Mouse (Mus musculus): ENCODE results near the gene 4930438A08Rik.

DNA sequence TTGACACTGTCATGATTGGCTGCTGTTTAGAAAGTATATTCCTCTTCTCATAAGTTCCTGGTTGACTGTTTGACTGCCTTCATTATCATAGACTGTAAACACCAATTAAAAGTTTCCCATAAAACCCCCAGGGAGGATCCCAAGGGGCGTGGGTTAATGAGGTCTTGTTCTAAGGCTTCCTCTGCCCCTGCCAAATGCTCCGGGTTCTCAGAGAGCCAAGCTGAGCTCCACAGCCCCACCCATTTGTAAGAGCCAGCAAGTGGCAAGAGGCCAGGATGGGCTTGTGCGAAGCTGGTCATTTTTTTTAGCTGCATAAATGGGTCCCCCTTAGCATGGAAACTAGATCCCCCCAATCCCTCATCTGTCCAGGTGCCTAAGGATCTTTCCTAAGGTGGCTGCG lies 27.3 kb upstream of the 4930438A08Rik start:
- no peak for TF ChIP-seq ZNF384 (IDR thresholded peaks at IDR 0.05; ENCODE audit: low read depth, low read length)
- no peak for TF ChIP-seq ZC3H11A (IDR thresholded peaks at IDR 0.05; ENCODE audit: borderline replicate concordance, low read depth, low read length)
- no peak for TF ChIP-seq HCFC1 (IDR thresholded peaks at IDR 0.05; ENCODE audit: borderline replicate concordance, insufficient read depth, low read length)
